Mouse (Mus musculus) right cerebral cortex, postnatal 10 days (tissue): Measurements from ENCODE around the gene Ptcd2.
"Not testable (repeated sequence)": the region's sequence is repeated elsewhere in the genome, so short reads cannot be mapped to it uniquely, and the experiment has no call there.

Source experiments
- DNase-seq, 2 experiments: peaks; one replicate each; pipeline ENCODE4 v3.0.0; 2021; ENCODE audit warnings: low spot score in 2 of 2

Ptcd2 gene

GRCm38 (mm10) chr13:99355861-99356260 lies 11.4 kb upstream of the Ptcd2 start:
- peak in 1 of 2 experiments; percentile 13 for DNase-seq

- DNase-seq: peak in 1 of 2 experiments; percentile 15
Measured at GRCm38 (mm10) chr13:99355072-99355471, 10.6 kb upstream of the Ptcd2 start.

GRCm38 (mm10) chr13:99353490-99353851 lies 9.0 kb upstream of the Ptcd2 start:
- DNase-seq: no peak

DNA sequence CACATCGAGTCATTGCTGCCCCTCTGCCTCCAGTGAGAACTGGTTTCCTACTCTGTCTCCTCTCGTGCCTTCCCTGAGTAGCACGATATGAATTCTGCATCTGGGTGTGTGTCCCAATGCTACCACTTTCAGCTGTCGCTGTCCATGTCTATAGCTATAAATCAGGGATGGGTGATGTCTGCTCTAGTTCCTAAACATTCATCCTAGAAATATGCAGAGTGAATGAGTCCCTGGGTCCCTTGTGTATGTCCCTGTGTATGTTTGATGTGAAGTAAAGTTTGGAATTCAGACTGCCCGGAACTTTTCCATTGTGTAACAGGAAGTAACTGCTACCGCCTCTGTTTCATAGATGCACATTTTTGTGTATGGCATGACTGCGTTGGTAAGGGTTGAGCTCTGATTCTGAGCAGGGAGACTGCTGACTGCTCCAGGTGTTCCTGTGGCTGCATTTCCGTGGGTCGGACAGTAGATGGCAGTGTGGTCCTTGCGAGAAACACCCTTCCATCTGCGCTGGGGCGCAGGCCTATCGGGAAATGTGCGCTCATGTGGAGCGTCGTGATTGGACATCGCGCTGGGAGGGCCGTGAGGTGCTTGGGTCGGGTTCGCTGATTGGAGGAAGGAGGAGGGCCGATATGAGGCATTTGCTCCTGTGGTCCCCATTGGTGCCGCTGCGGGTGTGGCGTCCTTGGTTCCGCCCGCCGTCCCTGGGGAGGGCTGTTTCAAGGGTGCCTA lies 8.4 kb upstream of the Ptcd2 start:
- peak; percentile 98 for DNase-seq

DNA sequence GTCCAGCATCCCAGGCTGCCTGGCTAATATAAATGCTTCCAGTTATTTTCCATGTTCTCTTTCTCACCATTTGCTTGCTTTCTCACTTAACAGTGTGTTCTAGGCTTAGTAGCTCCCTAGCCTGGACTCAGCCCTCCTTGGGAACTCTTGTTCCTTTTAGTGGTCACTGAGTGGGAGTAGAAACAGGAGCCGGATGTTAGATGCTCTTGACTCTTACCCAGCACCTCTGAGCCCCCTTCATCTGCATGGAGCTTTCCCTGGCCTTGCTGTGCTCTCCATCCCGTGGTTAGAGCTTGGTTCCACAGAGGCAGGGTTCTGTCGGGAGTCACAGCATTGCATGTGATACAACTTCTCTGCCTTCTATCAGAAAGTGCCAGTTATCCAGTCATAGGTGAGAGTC lies 7.1 kb upstream of the Ptcd2 start:
- no peak for DNase-seq

DNA sequence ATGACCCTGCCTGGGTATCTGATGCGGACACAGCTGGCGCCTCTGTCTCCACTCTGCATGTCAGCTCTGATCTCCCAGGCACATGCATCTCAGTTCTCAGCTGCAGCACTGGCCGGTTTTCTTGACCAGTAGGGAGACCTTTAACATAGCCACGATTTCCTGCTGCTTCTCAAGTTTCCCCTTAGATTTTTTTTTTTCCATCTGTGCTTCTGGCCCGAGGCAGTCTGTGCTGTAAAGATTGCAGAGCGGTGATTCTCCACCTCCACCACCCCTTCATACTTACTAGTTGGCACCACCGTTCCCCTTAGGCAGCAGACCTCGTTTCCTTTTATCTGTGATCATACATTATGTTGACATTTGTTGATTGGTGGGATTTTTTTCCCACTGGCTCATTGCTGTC lies 6.7 kb upstream of the Ptcd2 start:
- DNase-seq: no peak

- no peak for DNase-seq
Measured at GRCm38 (mm10) chr13:99350009-99350408, 5.5 kb upstream of the Ptcd2 start.

DNA sequence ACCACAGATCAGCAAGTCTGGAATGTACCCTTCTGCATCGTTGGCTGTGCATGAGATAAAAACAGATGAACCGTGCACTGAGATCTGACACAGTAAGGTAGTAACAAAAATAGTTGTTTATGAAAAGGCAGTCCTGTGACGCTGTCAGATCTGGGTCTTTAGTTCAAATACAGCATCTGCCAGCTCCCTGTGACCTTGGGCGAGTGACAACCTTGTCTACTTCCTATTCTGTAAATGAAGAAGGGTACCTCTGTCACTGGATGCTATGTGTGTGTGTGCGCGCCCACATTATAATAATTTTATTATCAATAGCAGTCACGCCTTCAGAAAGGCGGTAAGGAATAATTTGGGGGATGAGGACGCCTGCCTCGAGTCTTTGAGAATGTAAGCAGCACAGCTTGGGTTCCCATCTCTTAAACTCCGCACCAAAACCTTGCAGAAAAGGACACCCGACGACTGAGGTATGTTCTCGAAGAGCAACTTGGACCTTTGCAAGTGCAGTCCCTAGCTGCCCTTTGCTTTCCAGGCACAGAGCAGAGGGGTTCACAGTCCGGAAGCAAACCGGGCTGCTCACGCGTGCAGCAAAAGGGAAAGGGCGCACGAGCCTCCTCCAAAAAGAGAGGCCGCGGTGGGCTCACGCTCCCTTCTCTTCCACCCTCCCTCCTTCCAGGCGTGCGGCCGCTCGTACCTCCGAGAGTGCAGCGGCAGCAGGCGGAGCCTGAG lies 468 bp downstream of the Ptcd2 start:
- no peak for DNase-seq

DNA sequence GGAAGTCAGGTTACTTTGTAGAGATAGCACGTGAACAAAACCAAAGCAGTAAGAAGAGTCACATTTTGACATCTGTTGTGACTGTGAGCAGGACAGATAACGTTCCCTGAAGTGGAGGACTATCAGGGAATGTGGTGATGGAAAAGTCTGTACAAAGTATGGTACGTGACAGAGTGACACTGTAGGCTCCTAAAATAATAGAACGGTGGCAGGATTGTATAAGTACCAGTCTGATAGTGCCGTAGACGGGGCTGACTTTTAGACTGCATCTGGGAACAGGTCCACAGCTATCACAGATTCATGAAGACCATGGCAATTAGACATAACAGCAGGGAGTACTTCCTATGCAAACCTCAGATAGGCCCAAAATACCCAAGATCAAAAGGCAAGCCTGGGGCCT lies 3.0 kb downstream of the Ptcd2 start:
- DNase-seq: no peak

DNA sequence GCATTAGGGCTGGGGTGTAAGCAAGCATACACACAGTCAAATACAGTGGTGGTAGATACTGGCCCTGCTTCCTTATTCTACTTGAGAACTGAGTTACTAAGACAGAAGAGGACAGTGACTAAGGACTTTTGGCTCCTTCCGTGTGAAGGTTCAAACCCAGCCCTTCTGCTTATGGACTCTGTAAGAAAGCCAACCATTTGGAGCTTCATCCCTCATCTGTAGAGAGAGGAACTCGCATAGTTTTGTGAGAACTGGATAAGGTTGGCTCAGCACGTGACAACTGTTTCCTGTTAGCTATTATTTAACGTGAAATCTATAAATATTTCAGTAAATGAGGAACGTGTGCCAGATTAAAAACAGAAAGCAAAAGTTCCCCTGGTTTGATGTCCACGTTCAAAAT lies 7.0 kb downstream of the Ptcd2 start:
- DNase-seq: no peak

DNA sequence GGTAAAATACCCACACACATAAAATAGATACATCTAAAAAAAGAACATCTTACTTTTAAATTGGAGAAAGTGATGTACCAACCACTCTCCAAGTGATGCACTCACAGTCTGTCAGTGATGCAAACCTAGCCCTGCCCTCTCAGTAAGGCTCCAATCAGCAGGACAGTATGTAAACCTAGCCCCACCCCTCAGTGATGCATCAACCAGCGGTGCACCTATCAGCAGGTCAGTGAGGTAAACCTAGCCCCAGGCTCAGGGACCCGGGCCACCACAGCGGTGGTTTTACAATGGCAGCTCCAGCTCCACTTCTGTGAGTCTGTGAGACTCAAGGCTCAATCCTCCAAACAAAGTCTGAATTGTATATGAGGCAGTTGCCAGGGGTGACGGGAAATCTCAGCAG lies 13.2 kb downstream of the Ptcd2 start:
- no peak for DNase-seq

GRCm38 (mm10) chr13:99324337-99324685 lies 20.2 kb downstream of the Ptcd2 start:
- DNase-seq: not testable (repeated sequence)

- no peak for DNase-seq
Measured at GRCm38 (mm10) chr13:99323632-99324336, 20.7 kb downstream of the Ptcd2 start.

DNA sequence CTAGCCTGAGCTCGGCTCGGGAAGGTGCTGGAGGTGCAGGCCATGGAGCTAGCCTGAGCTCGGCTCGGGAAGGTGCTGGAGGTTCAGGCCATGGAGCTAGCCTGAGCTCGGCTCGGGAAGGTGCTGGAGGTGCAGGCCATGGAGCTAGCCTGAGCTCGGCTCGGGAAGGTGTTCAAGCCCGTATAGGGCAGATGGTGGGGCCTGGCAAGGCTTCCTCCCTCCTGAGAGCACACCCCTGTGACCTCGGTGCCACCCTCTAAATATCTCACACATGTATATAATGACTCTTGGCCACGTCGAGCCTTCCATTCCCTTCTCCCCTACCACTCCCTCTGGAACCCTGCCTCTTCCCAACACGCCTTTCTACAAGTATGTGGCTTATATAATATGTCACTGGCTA lies 21.6 kb downstream of the Ptcd2 start:
- DNase-seq: not testable (repeated sequence)

GRCm38 (mm10) chr13:99320453-99320852 lies 24.1 kb downstream of the Ptcd2 start:
- DNase-seq: no peak

DNA sequence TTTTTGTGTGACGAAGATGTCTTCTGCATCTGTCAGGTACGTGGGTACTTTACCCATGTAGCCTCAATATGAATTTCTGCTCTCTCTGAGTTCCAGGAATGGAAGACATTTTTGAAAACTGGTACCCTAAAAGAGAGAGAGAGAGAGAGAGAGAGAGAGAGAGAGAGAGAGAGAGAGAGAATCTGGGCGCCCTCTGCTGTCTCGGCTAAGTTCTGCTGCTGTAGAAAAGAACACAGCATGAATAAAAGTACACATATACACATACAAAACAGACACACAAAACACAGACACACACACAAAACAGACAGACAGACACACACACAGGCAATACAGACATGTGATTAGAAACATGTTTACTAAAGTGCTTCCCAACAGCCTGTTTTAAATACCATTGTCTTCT lies 27.4 kb downstream of the Ptcd2 start:
- peak; percentile 71 to 76 for DNase-seq

DNA sequence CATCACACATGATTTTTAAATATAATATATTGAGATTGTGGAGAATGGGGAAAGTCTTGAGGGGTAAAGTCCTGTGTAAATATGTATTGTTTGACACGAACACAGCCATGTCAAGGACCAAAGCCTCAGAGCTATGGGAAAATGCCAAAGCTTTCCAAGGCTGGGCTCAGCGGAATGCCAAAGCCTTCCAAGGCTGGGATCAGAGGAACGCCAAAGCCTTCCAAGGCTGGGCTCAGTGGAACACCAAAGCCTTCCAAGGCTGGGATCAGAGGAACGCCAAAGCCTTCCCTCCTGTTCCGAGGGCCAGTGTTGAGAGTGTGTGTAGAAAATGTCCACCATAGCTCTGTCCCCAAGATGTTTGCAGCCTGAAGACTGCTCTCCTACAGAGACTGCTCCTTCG lies 28.1 kb downstream of the Ptcd2 start:
- no peak for DNase-seq

DNA sequence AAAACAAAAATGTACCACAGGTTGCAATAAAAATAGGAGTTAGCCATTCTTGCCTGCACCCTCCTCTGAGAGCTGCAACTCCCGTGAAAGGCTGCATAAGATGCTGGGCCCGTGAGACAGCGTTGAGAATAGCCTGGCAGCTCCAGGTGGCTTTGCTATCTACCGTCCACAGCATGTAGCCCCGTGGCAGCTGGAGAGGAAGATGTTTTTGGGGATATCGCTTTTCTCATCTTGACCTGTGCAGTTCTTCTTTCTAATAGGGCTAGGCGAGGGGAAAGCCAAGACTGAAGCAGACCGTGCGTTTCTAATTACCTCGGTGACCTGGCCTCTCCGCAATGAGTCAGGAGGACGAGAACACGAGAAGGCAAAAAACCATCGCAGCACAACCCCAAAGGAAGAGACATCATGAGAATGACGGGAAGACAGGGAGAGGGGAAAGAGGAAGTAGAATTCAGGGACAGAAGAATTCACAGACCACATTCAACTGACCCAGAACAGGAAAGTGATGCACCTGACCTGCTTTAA lies 29.8 kb downstream of the Ptcd2 start:
- no peak for DNase-seq

DNA sequence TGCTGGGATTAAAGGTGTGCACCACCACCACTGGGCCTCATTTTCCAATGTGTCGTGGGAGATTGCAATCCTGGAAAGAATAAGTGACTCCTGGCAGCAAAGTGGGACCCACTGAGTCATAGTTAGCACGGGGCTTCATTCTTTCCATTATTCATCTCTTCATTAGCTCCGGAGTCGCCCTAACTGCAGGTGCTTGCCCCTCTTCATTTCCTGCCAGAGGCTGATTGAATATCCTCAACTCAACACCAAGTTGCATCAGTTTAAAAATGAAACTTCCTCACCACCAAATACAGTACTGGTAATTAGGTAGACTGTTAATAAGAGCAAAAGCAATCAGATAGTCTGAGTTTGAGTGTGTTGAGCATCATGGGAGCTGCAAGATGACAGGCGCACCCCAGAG lies 30.4 kb downstream of the Ptcd2 start:
- DNase-seq: no peak

- DNase-seq: no peak
Measured at GRCm38 (mm10) chr13:99308393-99308792, 36.1 kb downstream of the Ptcd2 start.

DNA sequence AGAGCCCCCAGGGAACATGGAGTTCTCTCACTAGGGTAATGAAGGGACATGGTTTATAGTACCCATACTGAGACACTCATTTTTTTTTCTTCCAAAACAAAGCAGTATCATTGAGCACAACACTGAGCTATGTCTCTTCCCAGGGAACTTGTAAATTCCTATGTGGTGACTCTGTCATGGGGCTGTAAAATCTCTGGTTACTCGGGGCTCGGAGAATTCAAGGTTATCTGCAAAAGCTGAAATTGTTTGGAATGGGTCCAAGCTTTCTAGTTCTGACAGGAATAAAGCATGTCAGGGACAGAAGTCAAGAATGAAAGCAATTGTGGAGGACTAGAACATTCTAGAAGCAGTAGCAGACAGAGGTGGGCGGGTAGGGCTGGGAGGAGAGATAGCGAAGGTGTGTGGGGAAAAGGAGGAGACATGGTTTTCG lies 36.6 kb downstream of the Ptcd2 start:
- DNase-seq: no peak

GRCm38 (mm10) chr13:99306164-99306563 lies 38.3 kb downstream of the Ptcd2 start:
- DNase-seq: no peak

- DNase-seq: no peak
Measured at GRCm38 (mm10) chr13:99305186-99305585, 39.3 kb downstream of the Ptcd2 start.
